Mouse (Mus musculus) frontal cortex, postnatal 25 days (tissue): ENCODE data around the gene Bahcc1.

Experiments
- DNase-seq, 2 experiments: peaks; one replicate each; pipeline ENCODE4 v3.0.0; 2022; ENCODE audit warnings: low spot score in 2 of 2

The Bahcc1 gene

GRCm38 (mm10) chr11:120297767-120298166 is 65.0 kb downstream of the Bahcc1 start:
- DNase-seq, result no peak

GRCm38 (mm10) chr11:120298441-120299141 is 65.8 kb downstream of the Bahcc1 start:
- no peak for DNase-seq

DNA sequence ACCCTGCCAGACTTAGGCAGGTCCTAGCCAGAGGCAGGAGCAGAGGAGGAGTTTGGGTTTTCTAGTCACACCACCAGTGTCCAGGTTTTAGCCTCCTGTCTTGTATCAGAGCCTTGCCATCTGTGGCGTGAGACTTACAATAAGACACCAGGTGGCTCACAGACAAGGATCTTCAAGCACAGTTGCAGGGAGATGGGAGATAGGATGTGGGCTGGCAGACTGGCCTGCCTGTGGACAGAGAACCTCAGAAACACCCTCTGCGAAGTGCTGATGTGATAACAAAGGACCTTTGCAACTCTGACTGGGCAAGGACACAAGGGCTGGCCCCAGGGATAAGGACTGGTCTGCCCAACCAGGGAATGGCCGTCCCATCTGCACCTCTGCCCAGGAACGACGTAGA is 66.7 kb downstream of the Bahcc1 start:
- no peak for DNase-seq

DNA sequence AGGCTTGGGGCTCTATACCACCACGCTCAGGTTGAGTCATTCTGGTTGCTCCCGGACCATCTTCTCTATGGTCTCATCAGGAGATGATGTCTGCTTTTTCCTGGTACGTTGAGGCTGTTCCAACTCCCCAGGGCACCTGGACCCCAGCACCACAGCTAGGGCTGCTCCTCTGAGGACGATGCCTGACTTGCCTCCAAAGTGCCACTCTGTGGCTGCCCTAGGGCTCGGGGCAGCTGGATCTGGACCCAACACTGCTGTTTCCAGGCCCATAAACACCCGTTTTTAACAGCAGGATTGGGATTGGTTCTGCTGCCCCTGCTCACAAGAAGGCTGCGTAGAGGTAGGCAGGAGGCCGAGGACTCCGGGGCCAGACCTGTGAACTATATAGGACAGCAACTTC is 70.4 kb downstream of the Bahcc1 start:
- no peak for DNase-seq

- DNase-seq, result no peak
Observed at GRCm38 (mm10) chr11:120303559-120304349, 71.0 kb downstream of the Bahcc1 start.

- DNase-seq, result no peak
Observed at GRCm38 (mm10) chr11:120304350-120304694, 71.6 kb downstream of the Bahcc1 start.

- DNase-seq, result peak; percentile 52 to 59
Observed at GRCm38 (mm10) chr11:120304886-120305534, 72.3 kb downstream of the Bahcc1 start.

DNA sequence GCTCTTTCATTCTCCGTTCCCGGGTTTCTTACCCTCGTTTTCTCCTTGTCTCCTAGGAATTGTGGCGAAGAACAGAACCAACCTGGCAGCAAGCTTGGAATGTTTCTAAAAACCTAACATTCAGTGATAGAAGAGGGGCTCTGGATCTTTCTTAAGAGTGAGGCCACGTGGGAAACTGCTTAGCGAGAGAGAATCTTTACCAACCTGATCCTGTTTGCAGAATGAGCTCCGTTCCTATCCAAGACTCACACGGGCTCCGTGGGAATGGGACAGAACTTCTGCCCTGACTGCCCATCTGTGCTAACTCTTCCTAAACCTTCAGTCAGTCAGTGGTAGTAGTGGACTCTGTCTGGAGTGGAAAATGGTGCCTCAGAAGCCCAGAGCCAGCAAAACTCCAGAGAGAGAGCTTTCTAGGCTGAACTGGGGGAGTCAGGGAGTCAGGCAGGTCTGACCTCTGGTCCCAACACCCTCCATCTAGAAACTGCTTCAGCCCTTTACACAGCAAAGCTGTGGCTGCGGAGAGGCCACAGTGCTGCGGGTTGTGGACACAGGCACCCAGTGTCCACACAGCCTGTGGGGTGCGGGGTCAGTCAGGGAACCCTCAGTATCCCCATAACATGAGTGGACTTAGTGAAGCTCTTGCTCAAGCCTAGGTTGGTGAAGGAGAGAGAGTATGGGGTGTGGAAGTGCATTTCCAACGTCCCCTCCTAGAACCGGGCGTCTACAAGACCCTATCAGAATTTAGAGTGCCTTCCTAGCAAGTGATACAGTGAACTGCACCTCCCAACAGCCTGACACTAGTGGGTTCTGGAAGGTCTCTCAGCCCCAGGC is 73.0 kb downstream of the Bahcc1 start:
- DNase-seq, result no peak

- DNase-seq, result no peak
Observed at GRCm38 (mm10) chr11:120306366-120307131, 73.8 kb downstream of the Bahcc1 start.

GRCm38 (mm10) chr11:120307132-120307413 is 74.3 kb downstream of the Bahcc1 start:
- DNase-seq, result no peak

DNA sequence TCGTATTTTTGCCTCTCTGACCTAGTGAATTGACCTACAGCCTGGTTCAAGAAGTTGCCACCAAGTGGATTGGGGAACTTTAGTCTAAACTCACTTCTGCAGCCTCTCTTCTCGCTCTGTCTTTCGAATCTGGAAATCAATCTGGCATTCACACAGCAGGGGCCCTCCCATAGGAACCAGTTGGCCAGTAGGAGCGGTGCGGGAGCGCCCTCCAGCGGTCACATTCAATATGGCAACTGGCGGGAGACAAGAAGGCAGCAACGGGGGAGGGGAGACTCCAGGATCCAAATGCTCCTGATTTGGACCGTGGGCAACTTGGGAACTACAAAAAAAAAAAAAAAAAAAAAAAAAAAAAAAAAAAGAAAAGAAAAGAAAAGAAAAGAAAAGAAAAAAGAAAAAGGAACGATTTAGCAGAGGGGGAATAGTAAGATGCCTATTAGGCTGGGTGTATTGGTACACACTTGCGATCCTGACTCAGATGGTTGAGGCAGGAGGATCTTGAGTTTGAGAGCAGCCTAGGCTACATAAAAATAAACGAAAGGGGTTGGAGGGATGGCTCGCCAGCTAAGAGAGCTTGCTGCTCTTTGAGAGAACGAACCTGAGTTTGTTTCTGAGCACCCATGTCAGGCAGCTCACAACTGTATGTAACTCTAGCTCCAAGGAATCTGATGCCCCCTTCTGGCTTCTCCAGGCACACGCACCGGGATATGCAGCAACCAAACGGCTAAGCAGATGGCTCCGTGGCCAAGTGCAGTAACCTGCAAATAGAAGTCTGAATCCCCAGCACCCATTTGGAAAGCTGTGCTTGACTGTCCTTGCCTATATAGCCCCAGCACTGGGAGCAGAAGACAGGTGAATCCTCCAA is 75.1 kb downstream of the Bahcc1 start:
- DNase-seq, result peak; percentile 98

DNA sequence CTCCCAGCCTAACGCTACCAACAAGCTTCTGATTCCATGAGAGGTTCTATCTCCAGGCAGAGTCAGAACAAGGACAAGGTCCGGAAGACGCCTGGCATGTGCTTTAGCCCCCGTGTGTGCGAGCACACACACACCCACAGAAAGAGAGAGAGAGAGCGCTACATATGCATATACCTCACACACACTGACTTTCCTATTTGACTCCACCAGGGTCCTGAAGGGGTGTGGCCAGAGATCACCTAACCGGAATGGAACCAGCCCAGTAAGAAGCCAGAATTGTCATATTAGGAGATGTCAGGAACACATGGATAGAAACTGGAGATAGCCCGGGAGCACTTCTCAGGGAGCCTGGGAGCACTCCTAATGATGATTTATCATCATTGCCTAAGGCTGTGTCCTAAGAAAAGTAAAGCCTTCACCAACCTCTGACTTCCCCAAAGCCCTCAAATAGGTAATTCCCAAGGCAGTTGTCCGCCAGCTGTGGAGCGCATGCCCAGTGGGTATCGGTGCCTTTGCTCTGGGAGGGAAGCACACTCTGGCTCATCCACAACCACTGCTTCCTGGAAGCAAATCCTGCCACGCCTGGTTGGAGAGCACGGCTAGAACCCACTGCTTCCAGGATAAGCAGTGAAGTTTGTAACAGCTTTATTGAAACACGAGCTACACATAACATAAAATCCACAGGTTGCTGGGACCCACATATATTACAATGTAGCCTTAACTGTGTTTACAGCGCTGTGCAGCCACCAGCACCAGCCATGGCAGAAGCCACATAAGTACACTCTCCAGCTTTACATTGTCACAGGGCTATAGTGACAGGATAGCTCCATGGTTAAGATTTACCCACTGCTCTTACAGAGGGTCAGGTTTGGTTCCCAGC is 75.9 kb downstream of the Bahcc1 start:
- DNase-seq, result peak; percentile 1 to 3

DNA sequence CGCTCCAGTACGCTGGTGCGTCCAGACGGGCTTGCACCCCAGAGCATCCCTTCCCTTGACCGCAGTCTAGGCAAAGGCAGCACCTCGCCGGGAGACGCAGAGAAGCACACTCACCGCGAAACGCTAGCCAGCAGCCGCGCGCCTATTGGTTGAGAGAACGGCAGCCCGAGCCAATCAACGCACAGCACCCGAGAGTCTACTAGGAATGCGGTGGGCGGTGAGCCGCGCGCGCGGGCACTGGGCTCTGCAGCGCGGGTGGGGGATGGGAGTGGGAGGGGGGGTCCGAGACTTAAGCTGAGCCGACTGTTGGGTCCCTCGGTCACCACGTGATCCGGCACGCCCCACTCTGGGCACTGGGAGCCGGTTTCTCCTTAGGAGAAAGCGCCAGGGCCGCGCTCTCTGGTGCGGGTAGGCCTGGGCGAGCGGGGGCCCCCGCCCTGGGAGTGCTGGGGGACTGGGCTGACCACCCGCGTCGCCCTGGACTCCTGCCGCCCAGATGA is 78.1 kb downstream of the Bahcc1 start:
- DNase-seq, result peak; percentile 87

GRCm38 (mm10) chr11:120311561-120311960 is 78.8 kb downstream of the Bahcc1 start:
- DNase-seq, result peak in 1 of 2 experiments; percentile 3

- DNase-seq, result peak in 1 of 2 experiments; percentile 1
Observed at GRCm38 (mm10) chr11:120312069-120312468, 79.3 kb downstream of the Bahcc1 start.

GRCm38 (mm10) chr11:120313906-120314685 is 81.3 kb downstream of the Bahcc1 start:
- no peak for DNase-seq

DNA sequence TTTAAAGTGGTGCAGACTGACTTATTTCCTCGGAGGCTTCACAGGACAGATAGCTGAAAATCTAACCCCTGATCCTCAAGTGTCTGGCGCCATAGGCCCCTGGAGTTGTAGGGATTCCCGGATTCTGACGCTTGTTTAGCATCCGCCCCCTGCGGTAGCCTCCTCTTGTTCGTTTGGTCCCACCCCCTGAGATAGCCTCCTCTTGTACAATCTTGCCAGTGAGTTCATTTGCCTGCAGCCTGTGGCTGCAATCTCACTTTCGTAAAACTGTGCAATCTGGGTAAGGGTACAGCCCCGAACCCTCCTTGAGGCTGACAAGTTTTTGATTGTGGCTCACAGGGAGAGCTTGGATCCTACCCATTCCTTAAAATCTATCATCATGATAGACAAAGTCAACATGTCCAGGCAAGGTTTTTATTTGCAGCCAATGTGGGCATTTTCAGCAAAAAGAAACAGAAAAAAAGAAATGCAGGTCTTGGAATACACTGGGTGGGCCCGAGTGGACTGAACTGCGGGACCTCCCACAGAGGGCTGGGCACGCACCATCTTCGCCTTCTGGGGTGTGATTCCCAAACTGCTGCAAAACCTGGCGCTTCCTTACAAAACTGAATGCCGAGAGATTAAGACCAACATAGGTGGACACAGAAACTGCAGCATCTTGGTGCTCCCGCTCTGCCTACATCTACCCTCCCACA is 82.1 kb downstream of the Bahcc1 start:
- no peak for DNase-seq

GRCm38 (mm10) chr11:120315416-120315761 is 82.6 kb downstream of the Bahcc1 start:
- DNase-seq, result no peak
